Mouse (Mus musculus) small intestine, adult 2 months (tissue): Measurements from ENCODE around the gene 4931409K22Rik. TPM values are rescaled to one million over a fixed set of nuclear protein-coding genes. Genes with fewer than 3 reads are reported as not detected.
A peak's percentile ranks its signal among the peaks of the same experiment; 100 is the strongest.

Experiments used
- H3K27ac ChIP-seq: fragments of 200-500 bp; 2 replicates; pipeline ENCODE4 v1.5.1; 2012; ENCODE audit warnings: low read depth, low read length, control low read depth, inconsistent platforms; ENCODE audit not compliant: insufficient read depth
- H3K27me3 ChIP-seq: fragments of 200-500 bp; 2 replicates; pipeline ENCODE4 v1.6.1; 2012; ENCODE audit warnings: mild to moderate bottlenecking, moderate library complexity, low read length, inconsistent platforms; ENCODE audit not compliant: control insufficient read depth, insufficient read depth
- H3K36me3 ChIP-seq: fragments of 200-500 bp; 2 replicates; pipeline ENCODE4 v1.6.1; 2012; ENCODE audit warnings: mild to moderate bottlenecking, low read length, control low read depth, inconsistent platforms; ENCODE audit not compliant: control insufficient read depth, insufficient read depth
- H3K4me1 ChIP-seq: fragments of 200-500 bp; 2 replicates; pipeline ENCODE4 v1.6.1; 2012; ENCODE audit warnings: low read length, inconsistent platforms, mixed read lengths; ENCODE audit not compliant: control insufficient read depth, insufficient read depth, insufficient read length
- H3K4me3 ChIP-seq: fragments of 200-500 bp; 2 replicates; pipeline ENCODE4 v1.5.1; 2012; ENCODE audit warnings: low read depth, mild to moderate bottlenecking, control low read depth, inconsistent platforms, low read length, moderate library complexity
- CTCF ChIP-seq: fragments of 200-500 bp; IDR thresholded peaks from 2 replicates; pipeline ENCODE4 v1.5.1; 2012; ENCODE audit warnings: low read depth, mild to moderate bottlenecking, control low read depth, inconsistent platforms, low read length, moderate library complexity, mixed read lengths; ENCODE audit not compliant: insufficient replicate concordance, insufficient read length; ENCODE audit errors: extremely low read depth
- POLR2A ChIP-seq: fragments of 200-500 bp; IDR thresholded peaks from 2 replicates; pipeline ENCODE4 v1.6.1; 2012; ENCODE audit warnings: low read depth, mild to moderate bottlenecking, control low read depth, inconsistent platforms, low read length, moderate library complexity
- WGBS: fragments of 180-500 bp; shearing (Covaris S2); methylation state at CpG from one replicate; pipeline ENCODE4 v1.1.7; 2018; 5-methylcytosine and 5-hydroxymethylcytosine counted together
- polyA plus RNA-seq: library from polyadenylated mRNA; depleted of rRNA; stranded (reverse); fragments of >200 nt; gene quantifications from 2 replicates; pipeline ENCODE4 v1.2.3, GENCODE M21; 2012

The 4931409K22Rik gene
- polyA plus RNA-seq, 1 experiment = not detected

DNA sequence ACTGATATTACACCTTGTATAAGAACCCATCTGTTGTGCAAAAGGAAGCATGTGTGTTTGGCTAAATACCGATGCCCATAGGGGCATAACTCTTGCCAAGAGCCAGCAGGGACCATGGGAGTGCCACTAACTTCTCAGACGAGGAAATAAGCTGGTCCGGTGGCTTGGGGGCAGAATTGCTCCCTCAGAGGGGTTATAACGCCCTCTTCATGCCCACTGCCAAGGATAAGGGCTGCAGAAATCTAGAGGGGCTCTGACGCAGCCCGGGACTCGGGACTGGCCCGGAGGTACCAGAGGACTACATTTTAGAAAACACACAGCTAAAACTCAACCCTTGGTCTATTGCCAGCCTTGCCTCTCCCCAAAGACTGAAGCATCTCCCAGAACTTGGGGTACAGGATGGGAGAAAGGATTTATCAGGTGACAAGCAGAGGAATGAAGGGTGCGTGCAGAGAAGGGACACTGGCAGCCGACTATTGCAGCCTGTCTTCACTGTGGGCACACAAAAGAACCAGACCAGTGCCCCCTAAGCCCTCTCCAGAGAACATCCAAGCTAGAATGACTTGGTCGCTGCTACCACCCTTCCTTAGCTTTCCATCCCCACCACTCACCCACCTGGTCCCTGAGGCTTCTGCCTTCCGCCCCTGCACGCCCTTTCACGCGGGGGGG is 41.4 kb upstream of the 4931409K22Rik start:
- 27% methylated on average over 15 of the region's 15 CpGs for WGBS
- Histone ChIP-seq H3K27ac (no peak overlapping the region), H3K27me3 (peaks cover 22% of the 10 kb centered on the region), H3K4me1 (peaks cover 15% of the 10 kb centered on the region), H3K36me3 (peaks cover 4% of the 10 kb centered on the region; the same call in 1 of the 2 replicates), H3K4me3 (peak overlapping the region; percentile 53)
- no peak for TF ChIP-seq CTCF
- TF ChIP-seq POLR2A = no peak

DNA sequence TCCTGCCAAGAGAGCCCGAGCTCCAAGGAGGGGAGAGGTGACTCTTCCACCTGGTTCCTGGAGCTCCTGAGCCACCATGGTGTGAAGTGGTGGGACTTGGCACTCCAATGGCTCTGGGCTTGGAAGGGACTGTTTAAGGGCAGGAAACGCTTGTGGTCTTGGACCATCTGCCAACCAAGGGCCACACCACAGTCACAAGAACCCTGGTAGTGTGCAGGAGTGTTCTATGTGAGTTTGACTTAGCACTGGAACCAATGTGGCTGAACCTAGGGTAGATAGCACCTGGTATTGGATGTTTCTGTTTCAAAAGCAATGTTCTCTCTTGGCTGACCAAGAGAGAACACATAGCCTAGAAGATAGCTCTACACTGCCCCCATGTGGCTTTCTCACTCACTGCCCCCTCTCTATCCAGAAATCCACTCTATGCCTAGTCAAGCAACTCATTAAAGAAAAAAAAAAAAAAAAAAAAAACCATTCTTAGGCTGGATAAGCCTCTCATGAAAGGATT is 40.7 kb upstream of the 4931409K22Rik start:
- peaks cover 15% of the 10 kb centered on the region for H3K4me1 ChIP-seq
- H3K27ac ChIP-seq = peak overlapping the region; percentile 33; the same call in 1 of the 2 replicates
- peak overlapping the region; percentile 57 for H3K4me3 ChIP-seq
- peaks cover 6% of the 10 kb centered on the region; the same call in 1 of the 2 replicates for H3K36me3 ChIP-seq
- H3K27me3 ChIP-seq = peaks cover 22% of the 10 kb centered on the region
- TF ChIP-seq POLR2A (no peak), CTCF (no peak)
- 49% methylated on average over 2 of the region's 2 CpGs for WGBS

DNA sequence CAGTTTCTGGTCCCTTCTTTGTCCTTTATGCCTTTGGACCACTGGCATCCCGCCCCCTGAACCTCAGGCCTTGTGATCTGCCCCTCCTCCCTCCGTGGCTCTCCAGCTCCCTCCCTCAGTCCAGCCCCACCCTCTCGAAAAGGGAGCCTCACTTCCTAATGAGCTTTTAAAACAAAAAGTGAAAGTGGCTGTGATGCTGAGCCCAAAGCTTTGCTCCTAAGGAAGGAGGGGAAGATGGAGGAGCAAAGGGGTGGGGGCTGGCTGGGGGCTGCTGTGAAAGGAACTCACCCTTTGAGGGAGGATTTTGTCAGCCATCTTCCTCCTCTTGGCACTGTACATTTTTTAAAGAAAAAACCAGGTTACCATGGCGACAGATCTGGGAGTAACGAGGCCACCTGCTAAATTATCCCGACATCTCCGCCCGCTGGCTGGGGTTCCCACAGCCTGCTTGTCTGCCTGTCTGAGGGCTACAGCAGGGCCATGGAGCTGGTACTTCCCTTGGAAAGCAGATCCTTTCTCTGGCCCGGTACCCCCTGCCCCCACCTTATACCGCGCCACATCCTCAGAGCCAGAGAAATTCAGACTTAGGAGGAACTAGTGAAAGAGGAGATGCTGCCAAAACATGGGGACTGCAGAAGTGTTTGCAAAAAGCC is 40.0 kb upstream of the 4931409K22Rik start:
- Histone ChIP-seq H3K27me3 (peaks cover 17% of the 10 kb centered on the region), H3K4me1 (peaks cover 14% of the 10 kb centered on the region), H3K27ac (peak overlapping the region; percentile 33), H3K4me3 (peak overlapping the region; percentile 57), H3K36me3 (peaks cover 9% of the 10 kb centered on the region; the same call in 1 of the 2 replicates)
- WGBS = 17% methylated on average over 11 of the region's 11 CpGs
- TF ChIP-seq POLR2A = no peak
- no peak for TF ChIP-seq CTCF

DNA sequence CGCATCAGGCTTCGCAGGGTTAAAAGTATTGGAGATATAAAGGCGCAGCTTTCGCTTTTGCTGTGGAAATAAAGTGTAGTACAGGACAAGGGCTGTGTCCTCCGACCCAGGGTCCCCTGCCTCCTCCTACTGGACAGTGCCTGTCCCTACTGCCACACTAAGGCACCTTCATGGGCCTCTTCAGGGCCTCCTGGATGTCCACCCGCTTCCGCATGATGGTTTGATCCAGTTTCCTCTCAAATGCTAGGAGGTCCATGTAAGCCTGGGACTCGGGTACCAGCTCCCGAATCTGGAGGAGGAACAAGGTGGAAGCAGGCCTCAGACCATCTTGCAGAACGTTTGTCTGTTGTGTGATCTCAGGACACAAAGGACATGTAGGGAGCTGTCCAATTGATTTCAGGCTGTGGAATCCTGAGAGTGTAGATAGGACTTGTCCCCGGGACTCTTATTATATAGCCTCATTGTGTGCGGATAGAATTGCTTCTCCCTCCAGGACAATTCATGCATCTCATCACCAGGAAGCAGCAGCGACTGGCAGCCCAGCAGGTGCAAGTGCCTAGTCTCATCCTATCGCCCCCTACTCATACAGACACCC is 39.3 kb upstream of the 4931409K22Rik start:
- Histone ChIP-seq H3K27me3 (peaks cover 10% of the 10 kb centered on the region), H3K4me1 (peaks cover 11% of the 10 kb centered on the region), H3K36me3 (peaks cover 11% of the 10 kb centered on the region; the same call in 1 of the 2 replicates), H3K4me3 (no peak overlapping the region), H3K27ac (no peak overlapping the region)
- WGBS = 76% methylated on average over 14 of the region's 14 CpGs
- TF ChIP-seq POLR2A (no peak), CTCF (no peak)

DNA sequence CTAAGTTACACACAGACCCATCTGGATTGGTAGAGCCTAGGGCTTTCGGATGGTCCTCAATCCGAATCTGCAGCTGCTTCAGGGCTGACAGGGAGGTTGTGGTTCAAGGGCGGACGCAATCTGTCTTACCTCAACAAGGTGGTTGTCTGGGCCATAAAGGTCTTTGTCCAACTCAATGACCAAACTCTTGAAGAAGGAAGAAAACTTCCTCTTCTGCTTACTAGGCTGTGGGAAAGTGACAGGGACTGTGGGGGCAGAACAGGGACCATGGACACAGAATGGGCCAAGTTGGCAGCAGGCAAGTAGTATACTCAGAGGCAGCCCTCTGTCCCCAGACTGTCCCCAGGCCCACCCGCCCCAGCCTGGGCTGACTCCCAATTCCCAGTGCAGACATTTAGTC is 38.7 kb upstream of the 4931409K22Rik start:
- H3K27ac ChIP-seq = no peak overlapping the region
- H3K36me3 ChIP-seq = peaks cover 11% of the 10 kb centered on the region; the same call in 1 of the 2 replicates
- peaks cover 10% of the 10 kb centered on the region for H3K27me3 ChIP-seq
- 89% methylated on average over 5 of the region's 5 CpGs for WGBS
- no peak for TF ChIP-seq CTCF
- no peak for TF ChIP-seq POLR2A
- no peak overlapping the region for H3K4me3 ChIP-seq
- peaks cover 11% of the 10 kb centered on the region for H3K4me1 ChIP-seq

DNA sequence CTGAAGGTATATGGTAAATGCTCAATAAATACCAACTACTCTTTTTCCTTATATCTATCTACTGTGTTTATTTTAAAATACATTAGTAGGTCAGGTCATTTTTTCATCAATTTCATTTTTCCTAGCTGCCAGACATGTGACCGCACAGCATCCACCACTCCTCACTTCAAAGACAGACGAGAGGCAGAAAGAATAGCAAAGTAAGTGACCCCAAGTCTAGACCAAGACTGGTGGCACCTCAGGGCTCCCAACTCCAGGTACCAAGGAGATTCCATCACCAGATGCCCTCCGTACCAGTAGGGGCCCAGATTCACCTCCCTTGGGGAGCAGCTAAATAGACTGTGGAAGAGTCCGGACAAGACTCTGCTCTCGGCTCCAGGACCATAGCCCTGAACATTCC is 37.7 kb upstream of the 4931409K22Rik start:
- Histone ChIP-seq H3K36me3 (peaks cover 11% of the 10 kb centered on the region; the same call in 1 of the 2 replicates), H3K4me3 (no peak overlapping the region), H3K27me3 (peaks cover 10% of the 10 kb centered on the region), H3K4me1 (peaks cover 11% of the 10 kb centered on the region), H3K27ac (no peak overlapping the region)
- WGBS = 95% methylated on average over 5 of the region's 5 CpGs
- TF ChIP-seq CTCF = no peak
- TF ChIP-seq POLR2A = no peak

DNA sequence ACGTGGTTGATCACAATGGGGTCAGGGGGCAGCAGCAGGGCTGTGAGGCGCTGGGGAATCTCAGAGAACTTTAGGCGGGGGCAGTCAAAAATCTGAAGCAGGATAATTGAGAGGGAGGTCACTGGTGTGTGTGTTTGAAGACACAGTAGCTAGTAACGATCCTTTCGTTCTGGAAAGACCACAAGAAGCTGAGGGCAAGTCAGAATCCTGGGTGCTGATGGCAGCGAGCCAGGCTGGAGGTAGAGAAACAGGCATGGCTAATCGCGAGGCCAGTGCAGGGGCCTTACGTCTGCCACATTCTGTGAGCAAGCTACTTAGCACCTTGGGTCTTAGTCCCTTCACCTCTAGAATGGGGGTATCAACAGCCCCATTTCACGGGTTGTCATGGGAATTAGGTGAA is 37.3 kb upstream of the 4931409K22Rik start:
- Histone ChIP-seq H3K4me3 (no peak overlapping the region), H3K27me3 (peaks cover 7% of the 10 kb centered on the region; the same call in 1 of the 2 replicates), H3K4me1 (peaks cover 11% of the 10 kb centered on the region), H3K27ac (no peak overlapping the region), H3K36me3 (peaks cover 11% of the 10 kb centered on the region; the same call in 1 of the 2 replicates)
- WGBS = 78% methylated on average over 10 of the region's 10 CpGs
- TF ChIP-seq POLR2A = no peak
- no peak for TF ChIP-seq CTCF
